Mouse (Mus musculus): ENCODE results near the gene Gm5640.
"Not testable (repeated sequence)": the region's sequence is repeated elsewhere in the genome, so short reads cannot be mapped to it uniquely, and the experiment has no call there.

The Gm5640 gene

GRCm38 (mm10) chrX:74645466-74646323, at the start of gene Gm5640:
Gene Gm5640 (minus strand): TSS chrX:74645635.
- DNase-seq = not testable (repeated sequence)

DNA sequence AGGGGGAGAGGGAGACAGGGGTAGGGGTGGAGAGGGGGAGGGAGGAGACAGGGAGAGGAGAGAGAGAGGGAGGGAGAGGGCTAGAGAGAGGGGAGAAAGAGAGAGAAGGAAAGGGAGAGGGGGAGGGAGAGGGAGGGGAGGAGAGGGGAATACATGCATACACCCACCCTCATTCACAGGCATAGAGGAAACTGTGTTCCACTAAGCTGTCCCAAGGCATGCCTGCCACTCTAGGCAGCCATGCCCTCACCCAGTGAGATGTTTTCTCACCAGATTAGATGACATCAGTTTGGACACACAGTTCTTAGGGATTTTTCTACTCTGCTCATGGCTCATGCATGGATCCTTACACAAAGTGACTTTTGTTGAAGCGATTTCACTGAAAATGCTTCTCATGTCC, 958 bp upstream of the Gm5640 start:
- DNase-seq = not testable (repeated sequence)

DNA sequence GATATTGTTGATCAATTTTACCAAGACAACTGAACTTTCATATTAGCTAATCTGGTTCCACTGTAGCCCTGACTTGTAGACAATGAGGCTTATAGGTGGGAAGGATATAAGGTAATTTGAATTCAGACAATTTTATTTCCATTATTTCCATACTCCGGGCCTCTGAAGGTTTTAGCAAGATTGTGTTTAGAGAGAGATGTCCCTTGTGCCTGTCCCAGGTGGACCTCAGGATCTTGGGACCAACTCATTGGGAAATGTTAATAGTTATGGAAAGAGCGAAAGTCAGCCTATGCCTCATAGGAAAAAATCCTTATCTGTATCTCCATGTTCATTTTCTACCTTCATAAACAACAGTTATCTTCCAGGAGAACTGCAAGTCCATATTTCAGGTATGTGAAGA, 53.1 kb downstream of the Gm5640 start, which contains the start of gene Olfr1325:
Gene Olfr1325 (plus strand): TSS at position 301 of the 400 bp plus-strand sequence.
- DNase-seq = no peak
